Mouse (Mus musculus): Measurements from ENCODE around the gene Adh6a.
A peak's percentile ranks its signal among the peaks of the same experiment; 100 is the strongest.
"Not testable (repeated sequence)": the region's sequence is repeated elsewhere in the genome, so short reads cannot be mapped to it uniquely, and the experiment has no call there.

The Adh6a gene

DNA sequence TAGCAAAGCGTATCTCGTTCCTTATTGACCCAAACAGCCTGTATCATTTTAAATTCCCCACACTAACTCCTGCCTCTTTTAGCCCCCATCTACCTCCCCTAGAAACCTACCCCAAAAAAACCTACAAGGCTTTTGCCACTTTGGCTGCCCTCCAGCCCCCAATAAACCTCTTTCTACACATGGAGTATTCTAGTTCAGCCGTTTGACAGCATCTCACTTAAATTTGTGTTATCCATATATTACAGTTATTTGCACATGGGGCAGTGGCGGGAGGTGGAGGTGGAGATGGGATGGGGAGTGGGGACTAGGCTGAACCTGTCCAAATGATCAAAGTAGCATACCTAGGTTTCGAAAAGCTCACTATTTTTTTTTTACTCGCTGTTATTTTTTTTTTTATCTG, 12.4 kb downstream of the Adh6a start:
- DNase-seq, result no peak

DNA sequence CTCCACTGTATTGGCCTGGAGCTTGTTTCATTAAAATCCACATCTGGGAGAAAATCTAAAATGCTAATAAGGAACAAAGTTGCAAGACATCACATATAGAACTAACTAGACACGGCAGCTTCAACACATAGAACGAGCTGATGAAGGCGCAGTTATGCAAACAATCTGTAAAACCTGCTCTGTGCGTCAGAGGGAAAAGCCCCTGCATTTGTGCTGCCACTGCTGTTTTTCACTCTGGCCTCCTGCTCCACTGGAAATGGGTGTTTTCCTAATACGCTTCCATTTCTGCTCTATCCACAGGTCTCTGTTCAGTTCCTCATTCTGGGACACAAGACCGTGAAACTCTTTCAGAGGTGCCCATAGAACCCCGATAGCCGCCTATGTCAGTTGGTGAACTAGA, 20.8 kb downstream of the Adh6a start:
- DNase-seq, result no peak

DNA sequence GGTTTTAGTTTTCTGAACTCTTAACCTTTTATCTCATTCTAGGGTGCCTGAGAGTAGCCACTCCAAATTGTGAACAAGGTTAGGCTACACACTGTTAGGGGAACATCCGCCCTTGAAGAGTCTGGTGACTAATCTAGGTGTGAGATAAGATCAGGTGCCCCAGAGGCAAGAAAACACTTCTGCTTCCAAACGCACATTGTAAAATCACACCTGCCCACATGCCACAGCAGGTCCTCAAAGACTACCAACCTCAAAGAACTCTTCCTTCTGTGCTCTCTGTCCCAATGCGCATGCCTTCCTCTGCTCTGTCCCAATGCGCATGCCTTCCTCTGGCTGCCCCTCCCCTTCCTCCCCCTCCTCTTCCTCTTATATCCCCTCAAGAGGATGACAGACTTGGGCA, 21.2 kb downstream of the Adh6a start:
- no peak for DNase-seq

DNA sequence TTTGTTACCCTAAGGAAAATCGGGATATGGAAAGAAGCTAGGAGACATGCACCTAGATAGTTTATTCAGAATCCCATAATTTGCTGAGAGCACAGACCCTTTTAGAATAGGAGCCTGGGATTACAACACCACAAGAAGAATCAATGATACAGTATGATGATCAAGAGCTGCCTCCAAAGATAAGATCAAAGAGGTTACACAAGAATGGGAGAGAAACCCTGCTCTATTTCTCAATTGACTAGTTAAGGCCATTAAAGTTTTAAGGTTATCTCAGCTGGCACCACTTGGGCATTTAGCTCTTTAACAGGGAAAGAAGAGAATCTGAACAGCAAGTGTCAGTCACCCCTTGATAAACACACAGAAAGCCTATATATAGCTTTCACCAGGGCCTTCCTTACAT, 22.5 kb downstream of the Adh6a start:
- DNase-seq, result no peak

DNA sequence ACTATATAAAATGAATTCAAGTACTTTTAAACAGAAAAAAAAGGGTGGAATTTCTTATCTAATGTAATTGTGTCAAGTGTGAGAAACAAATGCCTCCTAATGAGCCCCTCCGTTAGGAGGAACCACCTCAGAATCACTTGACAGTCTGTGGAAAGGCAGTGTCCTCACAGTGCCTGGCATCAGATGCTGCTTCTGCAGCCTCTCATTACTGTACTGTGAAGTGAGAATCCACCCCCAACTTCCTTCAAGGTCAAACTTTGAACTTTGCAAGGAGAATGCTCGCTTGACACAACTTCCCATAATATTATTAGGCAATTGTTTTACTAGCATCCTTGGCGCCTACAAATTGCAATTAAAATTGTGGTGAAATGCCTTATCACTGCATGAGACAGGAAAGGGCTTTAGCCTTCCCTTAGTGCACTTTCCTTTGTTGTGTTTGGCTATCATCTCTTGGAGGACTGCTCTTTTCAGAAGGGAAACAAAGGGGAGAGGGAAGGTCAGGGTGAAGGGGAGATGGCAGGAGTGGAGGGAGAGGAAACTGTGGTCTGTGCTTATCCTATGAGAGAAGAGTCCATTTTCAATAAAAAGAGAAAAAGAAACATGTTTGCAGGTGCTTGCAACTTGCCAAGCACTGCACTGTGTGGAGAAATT, 23.1 kb downstream of the Adh6a start:
- no peak for DNase-seq

DNA sequence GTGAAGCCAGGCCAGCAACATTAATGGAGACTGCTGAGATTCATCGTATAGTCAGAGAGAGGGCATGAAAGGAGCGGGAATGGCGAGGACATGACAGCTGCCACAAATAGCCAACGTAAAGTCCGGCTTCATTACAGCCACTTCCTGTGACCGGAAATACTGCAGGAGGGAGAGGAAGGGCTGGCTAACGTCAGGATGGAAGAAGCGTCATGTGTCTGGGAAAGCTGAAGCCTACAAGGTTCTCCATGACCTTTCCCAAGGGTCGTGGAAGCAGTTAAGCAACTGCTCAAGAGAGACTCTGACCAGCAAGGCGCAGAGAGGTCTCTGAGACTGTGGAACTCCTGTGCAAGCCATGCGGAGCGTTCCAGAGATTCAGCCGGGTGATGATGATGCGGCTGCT, 28.4 kb downstream of the Adh6a start, which contains the start of gene Adh6b:
Gene Adh6b, plus strand, starts transcription at position 305 of the 400 bp plus-strand sequence.
- DNase-seq, result no peak

DNA sequence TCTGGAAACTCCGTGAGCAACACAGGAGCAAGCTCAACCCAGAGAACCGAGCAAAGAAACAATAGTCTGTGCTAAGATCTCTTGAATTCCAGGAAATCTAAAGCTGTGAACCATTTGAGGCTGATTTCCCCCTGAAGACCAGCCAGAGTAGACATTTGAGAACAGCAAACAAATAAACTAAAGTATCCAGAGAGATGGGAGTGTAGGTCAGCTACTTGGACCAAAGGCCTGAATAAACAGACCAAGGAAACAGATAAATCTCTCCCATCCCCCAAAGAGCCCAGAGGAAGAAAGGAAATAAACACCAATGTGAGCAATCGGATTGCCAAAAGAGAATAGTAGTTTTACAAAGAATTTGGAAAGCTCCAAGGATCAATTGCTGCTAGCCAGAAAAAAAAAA, 34.0 kb downstream of the Adh6a start:
- DNase-seq, result no peak

DNA sequence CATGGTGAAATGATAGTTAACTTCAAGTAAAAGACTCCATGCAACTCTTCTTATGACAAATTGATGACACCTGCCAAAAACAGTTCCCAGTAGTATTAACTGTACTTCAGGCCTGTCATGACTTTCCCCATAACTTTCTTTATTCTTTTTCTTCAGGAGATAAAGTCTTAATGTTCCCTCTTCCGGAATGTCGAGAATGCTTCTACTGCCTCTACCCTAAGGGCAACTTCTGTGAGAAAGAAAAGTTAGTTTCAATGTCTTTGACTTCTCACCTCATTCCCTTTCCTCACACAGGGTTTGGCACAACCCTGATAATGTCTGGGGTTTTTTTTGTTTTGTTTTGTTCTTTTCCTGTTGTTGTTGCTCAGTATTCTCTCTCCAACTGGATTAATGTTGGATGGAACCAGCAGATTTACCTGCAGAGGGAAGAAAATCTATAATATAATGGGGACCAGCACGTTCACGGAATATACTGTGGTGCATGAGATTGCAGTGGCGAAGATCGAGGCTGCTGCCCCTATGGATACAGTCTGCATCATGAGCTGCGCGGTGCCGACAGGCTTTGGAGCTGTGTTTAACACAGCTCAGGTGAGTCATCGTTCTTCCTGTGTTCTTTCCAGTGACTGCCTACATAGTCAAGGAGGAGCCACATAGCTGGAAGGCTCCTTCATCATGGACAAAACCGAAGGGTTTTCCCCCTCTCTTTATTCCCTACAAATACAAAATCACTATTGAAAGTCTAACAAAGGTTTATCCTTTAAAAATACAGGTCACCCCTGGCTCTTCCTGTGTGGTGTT, 39.1 kb downstream of the Adh6a start:
- DNase-seq, result no peak

DNA sequence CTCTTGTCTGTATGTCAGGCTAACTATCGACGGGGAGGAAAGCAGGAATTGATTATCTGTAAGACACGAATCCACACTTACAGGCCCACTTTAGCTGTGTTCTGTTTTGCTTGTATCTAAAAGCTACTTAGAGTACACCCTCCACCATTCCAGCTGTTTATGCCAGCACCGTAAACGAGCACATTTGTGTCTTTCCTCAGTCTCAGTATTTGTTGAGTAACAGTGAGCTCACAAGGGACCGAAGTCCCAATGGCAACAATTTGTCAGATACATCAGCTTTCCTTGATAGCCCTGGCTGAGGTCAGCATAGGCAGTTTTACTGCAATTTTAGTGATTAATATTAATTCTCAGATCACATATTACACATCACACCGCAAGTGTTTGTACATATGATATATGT, 45.8 kb downstream of the Adh6a start:
- no peak for DNase-seq

DNA sequence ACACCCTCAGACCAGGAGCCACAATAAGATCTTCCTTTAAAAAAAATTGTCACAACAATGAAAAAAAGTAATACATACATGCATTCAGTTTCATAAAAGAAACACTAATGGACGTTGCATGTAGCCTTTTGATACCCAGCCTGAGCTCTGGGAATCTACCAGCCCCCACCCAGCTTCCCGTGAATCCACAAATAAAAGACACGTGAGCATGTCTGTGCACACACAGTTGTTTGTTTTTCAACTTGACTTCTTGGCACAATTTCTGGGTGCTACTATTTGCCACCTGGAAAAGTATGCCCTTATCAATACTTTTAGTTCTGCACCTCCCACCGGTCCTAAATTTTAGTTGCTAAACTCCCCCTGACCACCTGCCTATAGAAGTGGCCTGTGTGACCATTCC, 47.6 kb downstream of the Adh6a start:
- DNase-seq, result no peak

DNA sequence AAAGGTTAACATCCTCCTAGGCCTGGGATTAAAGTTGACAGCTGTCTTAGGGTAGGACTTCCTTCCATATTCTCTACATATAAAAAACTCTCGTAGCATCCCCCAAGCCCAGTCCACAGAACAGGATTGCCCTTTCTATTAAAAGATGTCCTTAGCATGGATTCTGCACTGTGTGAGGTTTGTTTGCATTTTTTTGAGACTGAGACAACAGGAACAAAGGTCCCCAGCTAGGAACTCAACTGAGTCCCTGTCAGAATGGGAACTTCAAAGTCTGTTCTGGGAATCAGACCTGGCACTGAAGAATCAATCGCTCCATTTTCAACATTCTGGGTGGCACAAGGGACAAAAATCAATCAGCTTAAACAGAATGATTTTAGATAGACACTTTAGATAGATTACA, 49.8 kb downstream of the Adh6a start:
- no peak for DNase-seq

DNA sequence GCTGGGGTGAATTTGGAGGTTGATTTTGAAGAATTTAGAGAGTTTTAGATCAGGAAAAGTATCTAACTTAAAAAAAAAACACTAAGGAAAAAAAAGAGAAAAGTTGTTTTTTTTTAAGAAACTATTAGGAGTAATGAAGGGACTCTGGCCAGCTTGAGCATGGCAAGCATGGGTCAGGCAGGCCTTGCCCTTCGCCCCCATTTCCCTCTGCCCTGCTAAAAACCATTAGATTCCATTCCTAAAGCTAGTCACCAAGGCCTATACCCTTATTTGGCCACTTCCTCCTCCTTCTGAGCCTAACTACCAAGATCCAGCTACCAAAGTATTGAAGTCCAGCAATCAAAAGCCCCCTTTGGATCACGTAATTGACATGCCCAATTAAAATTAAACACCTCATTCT, 53.1 kb downstream of the Adh6a start:
- DNase-seq, result no peak

DNA sequence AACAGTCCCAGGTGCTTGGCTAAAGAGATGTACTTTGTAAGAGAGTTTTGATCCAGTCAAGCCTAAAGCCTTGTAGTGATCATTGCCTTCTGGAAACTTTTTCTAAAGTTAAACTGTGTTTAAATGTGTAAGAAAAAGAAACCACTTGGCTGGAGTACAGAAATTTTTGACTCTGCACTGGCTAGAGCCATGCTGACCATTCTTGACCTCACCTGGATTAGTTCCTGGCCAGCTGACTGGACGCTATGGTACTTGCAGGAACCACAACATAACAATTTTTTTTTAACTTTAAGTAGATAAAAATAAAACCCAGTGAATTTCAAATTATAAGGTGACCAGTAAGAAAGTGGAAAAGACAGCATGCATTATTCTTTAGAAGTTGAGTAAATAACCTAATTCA, 56.5 kb downstream of the Adh6a start:
- DNase-seq, result no peak

DNA sequence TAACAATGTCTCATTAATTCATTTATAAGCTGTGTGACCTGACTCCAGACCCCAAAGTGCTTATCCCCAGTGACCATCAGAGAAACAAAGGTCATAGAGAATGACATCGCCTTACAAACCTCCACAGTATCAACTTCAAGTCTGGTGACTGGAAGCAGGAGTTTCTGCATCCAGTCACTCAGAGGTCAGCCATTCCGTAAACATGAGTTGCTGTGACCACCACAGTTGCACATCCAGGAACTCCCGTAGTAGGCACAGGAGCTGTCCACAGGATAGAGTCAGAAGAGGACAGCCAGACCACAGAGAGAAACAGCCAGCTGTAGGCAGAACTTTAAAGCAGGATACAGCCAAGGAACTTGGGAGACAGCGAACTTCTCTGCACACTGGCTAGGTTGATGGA, 57.2 kb downstream of the Adh6a start:
- not testable (repeated sequence) for DNase-seq

DNA sequence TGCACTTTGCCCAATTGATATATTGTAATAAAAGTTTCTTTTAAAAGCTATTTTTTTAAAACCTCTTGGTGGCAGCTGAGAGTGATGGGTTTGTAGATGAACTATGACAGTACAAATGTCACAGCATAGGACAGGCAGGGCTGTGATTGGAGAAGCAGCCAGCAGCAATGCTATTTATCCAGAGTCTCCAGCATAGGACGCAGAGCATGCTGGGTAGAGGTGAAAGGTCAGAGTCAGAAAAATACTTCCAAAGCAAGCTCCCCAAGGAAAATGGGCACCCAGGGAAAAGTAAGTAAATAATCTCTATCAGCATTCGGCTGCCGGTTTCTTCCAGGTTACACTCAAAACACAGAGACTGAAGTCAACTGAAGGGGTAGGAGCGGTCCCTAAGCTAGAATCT, 60.8 kb downstream of the Adh6a start:
- DNase-seq, result peak; percentile 6

DNA sequence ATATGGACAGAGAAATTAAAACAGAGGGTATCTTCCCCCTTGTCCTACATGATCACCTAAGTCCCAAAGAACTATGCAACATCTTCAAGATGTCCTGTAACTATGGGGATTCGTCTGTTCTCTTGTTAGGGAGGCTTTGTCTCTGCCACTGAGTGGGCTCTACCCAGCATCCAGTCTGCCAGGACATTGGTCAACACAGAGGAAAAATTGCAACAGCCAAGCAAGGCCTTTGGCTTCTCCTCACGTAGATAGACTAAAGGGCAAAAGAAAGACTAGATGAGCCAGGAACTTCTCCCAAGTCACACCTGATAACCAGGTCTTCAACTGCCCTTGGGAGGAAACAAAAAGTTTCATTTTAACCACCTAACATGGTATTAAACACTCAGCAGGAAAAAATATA, 62.1 kb downstream of the Adh6a start:
- no peak for DNase-seq

Data from embryo, embryonic 11 days (tissue).